Mouse (Mus musculus) liver, embryonic 13.5 days (tissue): ENCODE results near the gene Haus3. TPM values are rescaled to one million over a fixed set of nuclear protein-coding genes. Genes with fewer than 3 reads are reported as not detected.

Experiments used
- ATAC-seq: fragments of 200-750 bp; cut with Nextera tagmentation; 2 replicates; pipeline ENCODE4 v1.8.0; 2017; ENCODE audit warnings: low read depth, mild to moderate bottlenecking, moderate number of reproducible peaks, moderate library complexity
- DNase-seq: peaks from one replicate; pipeline ENCODE4 v3.0.0; 2022
- H3K27ac ChIP-seq: fragments of 300-500 bp; sonication (generic); 2 replicates; pipeline ENCODE4 v1.5.1; 2015; ENCODE audit warnings: moderate library complexity, mild to moderate bottlenecking, inconsistent platforms
- H3K27me3 ChIP-seq: fragments of 300-500 bp; sonication (generic); 2 replicates; pipeline ENCODE4 v1.6.1; 2015; ENCODE audit warnings: mild to moderate bottlenecking, inconsistent platforms
- H3K36me3 ChIP-seq: fragments of 300-500 bp; sonication (generic); 2 replicates; pipeline ENCODE4 v1.6.1; 2015; ENCODE audit warnings: mild to moderate bottlenecking, inconsistent platforms
- H3K4me1 ChIP-seq: fragments of 300-500 bp; sonication (generic); replicated peaks from 2 replicates; pipeline ENCODE4 v1.6.1; 2015; ENCODE audit warnings: inconsistent platforms
- H3K4me2 ChIP-seq: fragments of 300-500 bp; sonication (generic); 2 replicates; pipeline ENCODE4 v1.6.1; 2015; ENCODE audit warnings: inconsistent platforms, mild to moderate bottlenecking, moderate library complexity
- H3K4me3 ChIP-seq: fragments of 300-500 bp; sonication (generic); replicated peaks from 2 replicates; pipeline ENCODE4 v1.5.1; 2015; ENCODE audit warnings: mild to moderate bottlenecking, inconsistent platforms
- H3K9ac ChIP-seq: fragments of 300-500 bp; sonication (generic); 2 replicates; pipeline ENCODE4 v1.6.1; 2015; ENCODE audit warnings: mild to moderate bottlenecking, inconsistent platforms
- H3K9me3 ChIP-seq: fragments of 300-500 bp; sonication (generic); replicated peaks from 2 replicates; pipeline ENCODE4 v1.6.1; 2016; ENCODE audit warnings: inconsistent platforms
- WGBS: fragments of 180-500 bp; shearing (Covaris S2); methylation state at CpG from one replicate; pipeline ENCODE4 v1.1.7; 2015; ENCODE audit not compliant: insufficient replicate concordance; 5-methylcytosine and 5-hydroxymethylcytosine counted together
- polyA plus RNA-seq: library from polyadenylated mRNA; unstranded; fragments of >200 nt; fragmentation: Nextera tagmentation; extraction: Ambion mirVana; gene quantifications from 2 replicates; pipeline ENCODE4 v1.2.1, GENCODE M21; 2015

Haus3 gene
- polyA plus RNA-seq: 31.0 and 42.5 TPM in 2 replicates

DNA sequence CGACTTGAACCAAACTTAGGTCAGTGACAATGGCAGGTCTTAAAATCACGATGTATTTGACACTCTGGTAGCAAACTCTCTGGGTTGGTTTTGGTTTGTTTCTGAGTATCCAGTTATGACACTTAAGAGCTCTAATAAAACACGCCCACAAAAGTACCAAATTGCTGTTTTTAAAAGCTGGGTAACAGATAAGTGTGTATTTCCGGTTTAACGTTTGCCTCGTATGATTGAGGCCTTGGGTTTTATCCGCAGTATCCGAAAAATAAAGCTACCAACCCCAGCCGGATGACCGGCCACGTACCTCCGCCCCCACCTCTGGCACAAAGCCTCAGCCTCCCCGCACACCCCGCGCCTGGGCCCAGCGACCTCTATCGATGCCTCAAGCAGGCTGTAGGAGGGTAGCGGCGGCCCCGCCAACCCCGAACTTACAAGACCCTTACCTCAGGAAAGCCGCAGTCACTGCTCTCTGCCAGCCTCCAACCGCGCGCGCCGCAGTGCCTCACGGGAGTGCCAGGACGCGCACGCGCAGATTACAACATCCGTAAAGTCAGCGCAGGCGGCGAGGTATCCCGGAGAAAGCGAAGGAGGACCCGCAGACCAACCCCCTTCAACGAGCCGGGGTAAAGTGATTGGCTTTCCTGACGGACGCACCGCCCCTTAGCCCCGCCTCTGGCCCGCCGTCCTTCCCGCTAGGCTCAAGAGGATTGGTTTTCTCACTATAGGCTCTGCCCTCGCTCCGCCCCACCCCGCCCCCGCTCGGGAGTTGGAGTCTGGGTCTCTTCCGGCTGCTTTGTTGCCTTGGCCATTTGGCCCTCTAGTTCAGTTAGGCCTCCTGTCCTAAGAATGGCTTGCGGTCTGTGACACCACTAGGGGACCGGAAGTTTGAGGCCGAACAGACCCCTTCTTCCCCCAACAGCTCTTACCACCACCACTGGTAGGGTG is at the start of gene Haus3, which contains the start of gene Poln:
Haus3 (minus strand) TSS at position 578 of the 942 bp plus-strand sequence.
Poln (minus strand) TSS at position 499 of the 942 bp plus-strand sequence.
- Histone ChIP-seq H3K9me3 (no peaks in the 10 kb centered on the region), H3K4me2 (peak within 1 kb of the TSS; percentile 77), H3K36me3 (peaks cover 10% of the 10 kb centered on the region), H3K4me3 (peak within 1 kb of the TSS; percentile 89), H3K4me1 (peaks cover 40% of the 10 kb centered on the region), H3K27me3 (no peaks in the 10 kb centered on the region), H3K27ac (peak within 1 kb of the TSS; percentile 94), H3K9ac (peak within 1 kb of the TSS; percentile 90)
- under 1% methylated on average over 57 of the region's 57 CpGs for WGBS
- DNase-seq: peak; percentile 99
- peak; percentile 99 for ATAC-seq

DNA sequence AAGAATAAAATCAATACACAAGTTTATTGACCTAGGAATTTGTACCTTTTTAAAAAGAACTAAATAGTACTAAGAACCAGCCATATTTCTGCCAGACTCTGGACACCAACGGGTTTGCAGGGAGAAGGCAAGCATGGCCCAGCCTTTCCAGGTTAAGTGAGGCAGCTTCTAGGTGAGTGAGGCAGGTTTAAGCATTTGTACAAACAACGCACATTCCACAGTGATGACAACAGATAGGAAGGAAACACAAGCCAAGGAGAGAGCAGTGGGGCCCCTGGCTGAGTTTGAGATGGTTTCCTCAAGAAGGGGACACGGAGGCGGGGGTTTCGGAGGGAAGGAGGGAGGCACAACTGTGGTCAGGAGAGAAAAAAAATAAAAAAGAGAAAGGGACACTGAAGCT is 49.3 kb upstream of the Haus3 start:
- DNase-seq (no peak), ATAC-seq (no peak)
- Histone ChIP-seq H3K27ac (no peak overlapping the region), H3K36me3 (no peaks in the 10 kb centered on the region), H3K4me3 (no peak overlapping the region), H3K4me1 (no peaks in the 10 kb centered on the region), H3K9me3 (no peaks in the 10 kb centered on the region), H3K27me3 (no peaks in the 10 kb centered on the region), H3K4me2 (no peak overlapping the region), H3K9ac (no peak overlapping the region)
- WGBS: 33% methylated on average over 5 of the region's 5 CpGs

DNA sequence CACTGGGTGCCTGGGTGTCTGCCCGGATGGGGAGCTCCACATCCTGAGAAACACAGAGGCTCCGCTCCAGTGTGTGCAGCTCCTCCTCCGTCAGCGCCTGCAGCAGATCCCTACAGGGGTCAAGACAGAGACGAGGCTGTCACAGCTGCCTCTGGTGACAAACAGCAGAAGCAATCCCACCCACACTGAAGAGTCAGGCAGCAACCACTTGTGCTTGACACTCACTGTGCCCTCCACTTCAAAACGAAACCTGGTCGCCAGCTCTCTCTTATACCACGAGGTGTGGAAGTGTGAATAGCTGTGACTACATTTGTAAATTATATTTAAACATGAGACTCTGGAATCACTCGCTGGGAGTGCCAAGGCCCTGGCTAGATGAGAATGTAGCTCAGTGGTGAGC is 48.4 kb upstream of the Haus3 start:
- DNase-seq: no peak
- no peak overlapping the region for H3K27ac ChIP-seq
- no peaks in the 10 kb centered on the region for H3K36me3 ChIP-seq
- no peaks in the 10 kb centered on the region for H3K9me3 ChIP-seq
- H3K27me3 ChIP-seq: no peaks in the 10 kb centered on the region
- no peak overlapping the region for H3K4me2 ChIP-seq
- ATAC-seq: no peak
- H3K4me1 ChIP-seq: no peaks in the 10 kb centered on the region
- H3K9ac ChIP-seq: no peak overlapping the region
- WGBS: 55% methylated on average over 9 of the region's 9 CpGs
- no peak overlapping the region for H3K4me3 ChIP-seq

DNA sequence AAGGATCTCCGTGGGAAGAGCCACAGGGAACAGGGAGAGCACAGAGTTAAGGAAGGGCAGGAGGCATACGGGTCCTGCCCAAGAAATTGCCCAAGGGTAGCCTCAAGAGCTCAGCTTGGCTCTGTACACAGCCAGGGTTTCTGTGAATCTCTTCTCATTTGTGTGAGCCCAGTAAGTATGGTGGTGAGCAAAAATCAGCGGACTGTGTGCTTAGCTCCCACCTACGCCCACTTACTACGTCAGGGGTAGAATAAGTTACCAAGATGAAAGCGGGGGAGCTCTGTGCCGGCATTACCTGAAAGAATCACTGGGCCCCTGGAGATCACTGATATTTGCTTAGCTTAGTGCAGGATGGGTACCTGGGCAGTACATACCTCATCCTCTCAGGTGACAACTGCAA is 46.7 kb upstream of the Haus3 start:
- Histone ChIP-seq H3K4me2 (no peak overlapping the region), H3K27ac (no peak overlapping the region), H3K36me3 (no peaks in the 10 kb centered on the region), H3K27me3 (no peaks in the 10 kb centered on the region), H3K9me3 (no peaks in the 10 kb centered on the region), H3K4me3 (no peak overlapping the region), H3K4me1 (no peaks in the 10 kb centered on the region), H3K9ac (no peak overlapping the region)
- ATAC-seq: no peak
- 66% methylated on average over 7 of the region's 7 CpGs for WGBS
- no peak for DNase-seq

DNA sequence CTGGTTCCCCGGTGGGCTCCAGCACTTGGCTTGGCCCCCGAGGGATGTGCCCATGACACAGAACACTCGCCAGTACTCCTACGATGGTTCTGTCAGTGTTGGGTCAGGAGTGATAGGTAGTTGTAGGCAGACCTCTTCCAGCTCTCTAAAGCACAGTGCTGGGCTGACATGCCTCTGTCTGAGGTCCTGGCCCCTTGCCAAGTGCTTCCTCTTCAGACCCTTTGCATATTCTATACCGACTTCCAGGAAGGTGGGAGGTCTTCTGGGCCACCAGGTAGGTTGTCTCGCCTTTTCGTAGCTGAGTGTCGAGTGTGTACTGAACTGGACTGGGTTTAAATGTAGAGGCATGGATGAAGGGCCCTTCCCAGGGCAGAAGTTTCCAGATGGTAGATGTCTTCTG is 44.3 kb upstream of the Haus3 start:
- H3K27me3 ChIP-seq: no peaks in the 10 kb centered on the region
- DNase-seq (no peak), ATAC-seq (no peak)
- H3K4me3 ChIP-seq: no peak overlapping the region
- 62% methylated on average over 8 of the region's 8 CpGs for WGBS
- H3K9me3 ChIP-seq: no peaks in the 10 kb centered on the region
- no peaks in the 10 kb centered on the region for H3K36me3 ChIP-seq
- H3K4me2 ChIP-seq: no peak overlapping the region
- H3K9ac ChIP-seq: no peak overlapping the region
- no peaks in the 10 kb centered on the region for H3K4me1 ChIP-seq
- H3K27ac ChIP-seq: no peak overlapping the region

DNA sequence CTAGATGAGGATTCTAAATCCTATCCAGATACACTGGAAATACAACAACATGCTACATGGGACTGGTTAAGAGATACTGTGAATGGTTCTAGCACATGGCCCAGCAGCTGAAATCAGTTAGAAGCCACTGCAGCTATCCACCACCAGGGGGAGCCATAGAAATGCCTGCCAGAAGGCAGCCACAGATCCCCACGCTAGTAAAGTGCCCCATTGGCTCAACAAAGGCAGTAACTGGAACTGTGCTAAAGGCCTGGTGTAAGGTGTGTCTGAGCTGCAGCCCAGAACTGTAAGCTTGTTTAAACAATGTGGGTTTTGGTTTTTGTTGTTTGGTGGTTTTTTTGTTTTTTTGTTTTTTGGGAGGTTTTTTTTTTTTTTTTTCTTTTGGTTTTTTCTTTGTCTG is 41.0 kb upstream of the Haus3 start:
- Histone ChIP-seq H3K27ac (no peak overlapping the region), H3K9me3 (no peaks in the 10 kb centered on the region), H3K4me2 (no peak overlapping the region), H3K9ac (no peak overlapping the region), H3K4me3 (no peak overlapping the region), H3K36me3 (no peaks in the 10 kb centered on the region), H3K4me1 (no peaks in the 10 kb centered on the region; the same call in 1 of the 2 replicates), H3K27me3 (no peaks in the 10 kb centered on the region)
- WGBS: 0% methylated on average over 1 of the region's 1 CpGs
- ATAC-seq: peak; percentile 41; the same call in 1 of the 2 replicates
- DNase-seq: peak; percentile 43

DNA sequence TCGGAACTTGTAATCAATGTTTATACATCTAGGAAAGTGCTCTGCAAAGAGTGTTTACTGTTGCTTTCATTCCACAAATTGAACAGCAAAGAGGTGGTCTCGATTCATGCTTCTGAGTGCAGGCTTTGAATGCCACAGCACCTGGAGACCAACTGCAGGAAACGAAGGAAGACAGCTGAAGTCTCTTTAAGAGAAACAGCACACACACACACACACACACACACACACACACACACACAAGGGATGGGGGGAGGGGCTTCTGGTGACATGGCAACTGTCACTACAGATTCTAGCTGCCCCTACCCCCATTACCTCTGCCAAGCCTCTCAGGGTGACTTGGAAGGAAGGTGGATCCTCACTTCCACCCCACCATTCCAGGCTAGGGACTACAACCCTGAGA is 38.2 kb upstream of the Haus3 start:
- H3K36me3 ChIP-seq: no peaks in the 10 kb centered on the region
- ATAC-seq: no peak
- 38% methylated on average over 3 of the region's 3 CpGs for WGBS
- H3K9ac ChIP-seq: no peak overlapping the region
- H3K27me3 ChIP-seq: no peaks in the 10 kb centered on the region
- no peak for DNase-seq
- H3K4me3 ChIP-seq: no peak overlapping the region
- H3K4me2 ChIP-seq: no peak overlapping the region
- no peaks in the 10 kb centered on the region; the same call in 1 of the 2 replicates for H3K4me1 ChIP-seq
- H3K9me3 ChIP-seq: no peaks in the 10 kb centered on the region
- no peak overlapping the region for H3K27ac ChIP-seq

DNA sequence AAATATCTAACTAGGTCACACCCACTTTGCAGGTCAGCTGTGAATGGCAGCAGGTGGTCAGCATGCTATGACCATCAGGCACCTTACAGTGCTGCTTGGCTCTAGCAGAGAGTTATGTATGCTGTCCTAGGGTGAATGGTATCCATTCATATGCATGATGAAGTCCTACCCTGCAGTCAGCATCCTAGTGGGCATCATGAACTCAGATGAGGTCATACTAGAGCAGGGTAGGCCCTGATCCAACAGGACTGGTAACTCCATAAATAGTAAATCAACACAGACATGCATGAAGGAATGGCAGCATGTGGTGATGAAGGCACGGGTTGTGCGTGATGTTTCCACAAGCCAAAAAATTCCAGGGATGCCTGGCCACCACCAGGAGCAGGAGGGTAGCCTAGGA is 36.5 kb upstream of the Haus3 start:
- peaks cover 8% of the 10 kb centered on the region; the same call in 1 of the 2 replicates for H3K4me1 ChIP-seq
- H3K27me3 ChIP-seq: no peaks in the 10 kb centered on the region
- WGBS: 29% methylated on average over 2 of the region's 2 CpGs
- H3K4me2 ChIP-seq: no peak overlapping the region
- no peak overlapping the region for H3K27ac ChIP-seq
- no peaks in the 10 kb centered on the region for H3K9me3 ChIP-seq
- H3K9ac ChIP-seq: no peak overlapping the region
- ATAC-seq: no peak
- H3K36me3 ChIP-seq: no peaks in the 10 kb centered on the region
- no peak overlapping the region for H3K4me3 ChIP-seq
- DNase-seq: no peak

DNA sequence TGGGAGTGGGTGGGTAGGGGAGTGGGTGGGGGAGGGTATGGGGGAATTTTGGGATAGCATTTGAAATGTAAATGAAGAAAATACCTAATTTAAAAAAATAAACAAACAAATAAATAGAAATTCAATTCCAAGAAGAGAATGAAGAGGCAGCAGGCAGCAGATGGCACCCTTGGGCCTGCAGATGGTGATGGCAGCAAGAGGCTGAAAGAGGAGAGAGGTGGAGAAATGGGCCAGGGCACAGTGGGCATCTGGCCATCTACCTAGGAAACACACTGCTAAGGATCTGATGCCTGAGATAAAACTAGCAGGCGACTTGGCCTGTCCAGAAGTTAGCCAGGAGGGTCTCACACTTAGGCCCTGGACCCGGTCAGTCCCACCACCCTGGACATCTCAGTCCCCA is 35.6 kb upstream of the Haus3 start:
- no peak overlapping the region for H3K4me2 ChIP-seq
- H3K9me3 ChIP-seq: no peaks in the 10 kb centered on the region
- no peak overlapping the region for H3K27ac ChIP-seq
- H3K36me3 ChIP-seq: no peaks in the 10 kb centered on the region
- WGBS: 58% methylated on average over 2 of the region's 2 CpGs
- no peak for ATAC-seq
- peaks cover 8% of the 10 kb centered on the region; the same call in 1 of the 2 replicates for H3K4me1 ChIP-seq
- H3K9ac ChIP-seq: no peak overlapping the region
- no peaks in the 10 kb centered on the region for H3K27me3 ChIP-seq
- DNase-seq: no peak
- H3K4me3 ChIP-seq: no peak overlapping the region

DNA sequence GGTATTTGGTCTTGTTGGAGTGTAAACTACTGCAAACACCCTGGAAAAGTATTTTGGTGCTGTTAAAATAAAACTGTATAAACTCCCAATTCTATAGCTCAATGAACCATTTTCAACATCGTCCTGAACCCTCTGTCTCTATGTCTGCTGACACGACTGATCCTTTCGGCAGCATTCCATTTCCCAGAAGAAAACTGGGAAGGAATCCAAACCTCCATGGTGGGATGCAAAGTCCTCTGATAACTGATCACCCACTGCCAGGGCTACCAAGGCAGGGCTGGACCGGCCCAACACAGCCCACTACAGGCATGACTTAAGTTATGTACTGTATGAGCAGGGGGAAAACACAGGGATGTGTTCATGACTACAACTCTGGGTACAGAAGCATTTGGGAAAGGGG is 32.7 kb upstream of the Haus3 start:
- Histone ChIP-seq H3K4me2 (no peak overlapping the region), H3K9me3 (no peaks in the 10 kb centered on the region), H3K9ac (no peak overlapping the region), H3K4me1 (peaks cover 8% of the 10 kb centered on the region; the same call in 1 of the 2 replicates), H3K36me3 (no peaks in the 10 kb centered on the region), H3K27me3 (no peaks in the 10 kb centered on the region), H3K27ac (no peak overlapping the region), H3K4me3 (no peak overlapping the region)
- DNase-seq (no peak), ATAC-seq (no peak)
- WGBS: 63% methylated on average over 4 of the region's 4 CpGs

DNA sequence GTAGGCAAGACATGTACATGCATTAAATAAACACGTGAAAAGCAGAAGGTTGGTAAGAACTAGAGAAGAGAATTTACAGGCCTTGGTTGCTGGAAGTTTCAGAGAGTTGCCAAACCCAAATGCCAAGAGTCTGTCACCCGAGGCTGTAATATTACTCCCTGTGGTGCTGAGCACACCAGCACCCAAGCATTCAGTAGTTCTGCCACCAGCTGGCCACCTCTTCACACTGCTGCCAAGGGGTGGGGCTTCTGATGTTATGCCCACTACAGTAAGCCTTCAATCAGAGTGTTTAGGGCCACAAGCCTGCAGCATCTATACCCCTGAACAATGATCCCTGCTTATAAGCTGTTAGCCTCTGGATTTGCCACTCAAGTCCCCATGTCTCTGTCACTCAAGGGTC is 32.1 kb upstream of the Haus3 start:
- Histone ChIP-seq H3K4me3 (no peak overlapping the region), H3K27me3 (no peaks in the 10 kb centered on the region), H3K4me1 (peaks cover 8% of the 10 kb centered on the region; the same call in 1 of the 2 replicates), H3K9me3 (no peaks in the 10 kb centered on the region), H3K36me3 (no peaks in the 10 kb centered on the region), H3K4me2 (no peak overlapping the region), H3K27ac (no peak overlapping the region), H3K9ac (no peak overlapping the region)
- 51% methylated on average over 2 of the region's 2 CpGs for WGBS
- DNase-seq: no peak
- ATAC-seq: no peak

DNA sequence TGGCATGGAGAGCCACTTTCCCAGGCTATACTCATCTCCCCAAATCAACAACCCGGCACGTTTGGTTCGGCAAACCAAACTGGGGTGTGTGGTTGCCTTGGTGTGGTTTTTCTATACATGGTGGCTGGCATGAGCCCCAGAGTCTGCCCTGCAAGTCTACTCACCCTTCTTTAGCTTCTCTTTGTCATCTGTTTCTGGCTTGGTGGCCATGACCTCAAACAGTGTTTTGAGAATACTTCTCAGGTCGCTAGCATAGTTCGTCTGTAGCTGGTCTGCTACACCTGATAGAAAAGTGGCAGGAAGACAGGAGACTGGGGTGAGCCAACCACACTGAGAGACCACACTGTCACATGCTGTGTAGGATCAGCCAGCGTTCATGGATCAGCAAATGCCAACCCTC is 29.3 kb upstream of the Haus3 start:
- no peak for ATAC-seq
- no peaks in the 10 kb centered on the region for H3K27me3 ChIP-seq
- no peak overlapping the region for H3K27ac ChIP-seq
- H3K9ac ChIP-seq: no peak overlapping the region
- no peak overlapping the region for H3K4me3 ChIP-seq
- no peak overlapping the region for H3K4me2 ChIP-seq
- peaks cover 8% of the 10 kb centered on the region; the same call in 1 of the 2 replicates for H3K4me1 ChIP-seq
- WGBS: 64% methylated on average over 6 of the region's 6 CpGs
- no peaks in the 10 kb centered on the region for H3K9me3 ChIP-seq
- DNase-seq: no peak
- no peaks in the 10 kb centered on the region for H3K36me3 ChIP-seq
